Mouse (Mus musculus) spleen, adult 2 months (tissue): Measurements from ENCODE around the gene Sema3e.

Source experiments
- CTCF ChIP-seq: fragments of 200-500 bp; IDR thresholded peaks from 2 replicates; pipeline ENCODE4 v1.5.1; 2011; ENCODE audit warnings: mild to moderate bottlenecking, inconsistent platforms; ENCODE audit not compliant: insufficient read depth, insufficient read length, insufficient replicate concordance; ENCODE audit errors: extremely low read depth
- POLR2A ChIP-seq: fragments of 200-500 bp; IDR thresholded peaks from 2 replicates; pipeline ENCODE4 v1.6.1; 2011; ENCODE audit warnings: low read depth, low read length, inconsistent platforms

- TF ChIP-seq POLR2A (no peak), CTCF (no peak)
Observed at GRCm38 (mm10) chr5:14090609-14090969, 65.5 kb downstream of the Sema3e start.
